Mouse (Mus musculus) bone marrow, adult 2 months (tissue): ENCODE data around the gene Kctd8.

Experiments used
- CTCF ChIP-seq: fragments of 200-500 bp; IDR thresholded peaks from 2 replicates; pipeline ENCODE4 v1.5.1; 2011; ENCODE audit warnings: low read length, control low read depth; ENCODE audit not compliant: control insufficient read depth, insufficient read depth
- POLR2A ChIP-seq: fragments of 200-500 bp; IDR thresholded peaks from 2 replicates; pipeline ENCODE4 v1.6.1; 2011; ENCODE audit warnings: low read depth, mild to moderate bottlenecking, control low read depth, low read length, borderline replicate concordance; ENCODE audit not compliant: control insufficient read depth

DNA sequence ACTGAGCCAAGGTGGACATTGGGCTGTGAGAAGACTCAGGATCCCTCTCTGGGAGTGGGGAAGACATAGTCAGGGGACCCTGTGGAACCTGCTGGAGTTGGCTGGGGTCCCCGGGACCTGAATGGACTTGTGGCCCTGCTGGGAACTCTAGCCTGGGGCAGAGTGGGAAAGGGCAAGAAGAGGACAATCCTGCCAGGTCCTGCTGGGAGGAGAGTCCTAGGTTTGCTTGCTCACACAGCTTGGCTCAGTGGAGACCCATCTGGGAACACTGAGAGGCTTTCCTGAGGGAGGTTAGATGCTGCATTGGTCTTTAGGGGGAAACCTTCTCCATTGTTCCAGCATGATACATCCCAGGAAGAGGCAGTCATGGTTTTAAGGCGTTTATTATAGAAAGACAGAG is 133.8 kb downstream of the Kctd8 start:
- TF ChIP-seq CTCF, result no peak
- no peak for TF ChIP-seq POLR2A
